Mouse (Mus musculus) spleen, adult 2 months (tissue): ENCODE measurements around the gene Zeb2.

Experiments used
- CTCF ChIP-seq: fragments of 200-500 bp; IDR thresholded peaks from 2 replicates; pipeline ENCODE4 v1.5.1; 2011; ENCODE audit warnings: mild to moderate bottlenecking, inconsistent platforms; ENCODE audit not compliant: insufficient read depth, insufficient read length, insufficient replicate concordance; ENCODE audit errors: extremely low read depth
- POLR2A ChIP-seq: fragments of 200-500 bp; IDR thresholded peaks from 2 replicates; pipeline ENCODE4 v1.6.1; 2011; ENCODE audit warnings: low read depth, low read length, inconsistent platforms

DNA sequence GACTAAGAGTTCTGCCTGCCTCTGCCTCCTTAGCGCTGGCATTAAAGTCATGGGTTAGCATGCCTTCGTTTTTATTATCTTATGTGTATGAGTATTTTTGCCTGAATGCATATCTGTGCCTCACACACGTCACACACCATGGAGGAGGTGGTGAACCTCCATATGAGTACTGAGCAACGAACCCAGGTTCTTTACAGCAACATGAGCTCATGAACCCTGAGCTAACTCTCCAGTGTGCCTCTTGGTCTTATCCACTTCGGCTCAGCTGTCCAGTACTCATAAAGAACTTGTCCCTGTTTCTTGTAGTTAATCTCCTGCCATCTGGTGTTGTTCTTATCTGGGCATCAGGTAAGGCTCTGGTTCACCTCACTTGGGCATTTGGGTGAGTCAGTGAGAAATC, 154.6 kb downstream of the Zeb2 start:
- TF ChIP-seq CTCF (no peak), POLR2A (no peak)
